Mouse (Mus musculus): ENCODE data around the gene Ets2. TPM values are rescaled to one million over a fixed set of nuclear protein-coding genes. Genes with fewer than 3 reads are reported as not detected.
"Not testable (repeated sequence)": the region's sequence is repeated elsewhere in the genome, so short reads cannot be mapped to it uniquely, and the experiment has no call there.

The Ets2 gene
- polyA plus RNA-seq, 1 experiment from 2014 or later, result 98.2 TPM

DNA sequence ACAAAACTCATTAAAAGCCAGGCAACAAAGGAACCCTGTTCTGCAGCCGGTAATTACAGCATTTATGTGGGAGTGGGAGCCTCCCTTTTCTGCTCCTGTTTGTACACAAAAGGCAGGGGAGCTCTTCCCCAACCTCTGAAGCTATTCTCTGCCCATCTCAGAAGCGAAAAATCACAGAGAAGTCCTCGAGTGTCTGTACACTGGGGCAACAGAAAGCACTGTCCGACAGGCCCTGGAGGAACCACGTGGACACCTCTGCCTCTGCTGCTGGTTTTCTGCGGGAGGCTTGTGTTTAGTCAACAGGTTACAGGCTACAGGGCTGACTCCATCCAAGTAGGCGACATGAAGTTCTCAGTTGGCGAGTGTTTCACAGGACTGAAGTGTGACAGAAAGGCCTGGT lies 2.1 kb downstream of the Ets2 start:
- H3K4me2 ChIP-seq (ENCODE audit: low read depth, severe bottlenecking), result peak overlapping the region; percentile 74
- DNase-seq (ENCODE audit: low spot score), result peak; percentile 64
- 16% methylated on average over 8 of the region's 8 CpGs for WGBS
- H3K9ac ChIP-seq (ENCODE audit: low read length), result peak overlapping the region; percentile 70
- no peaks in the 10 kb centered on the region for H3K9me3 ChIP-seq (ENCODE audit: control insufficient read depth, low read length)
- peaks cover 33% of the 10 kb centered on the region for H3K4me1 ChIP-seq (ENCODE audit: control insufficient read depth, insufficient read depth, low read length)
- no peaks in the 10 kb centered on the region for H3K27me3 ChIP-seq (ENCODE audit: control insufficient read depth, insufficient read depth, low read length)
- peak overlapping the region; percentile 84 for H3K4me3 ChIP-seq (ENCODE audit: low read depth, low read length)
- peak overlapping the region; percentile 72 for H3K27ac ChIP-seq (replicated peaks; ENCODE audit: low read depth, low read length)
- peaks cover 16% of the 10 kb centered on the region for H3K36me3 ChIP-seq (ENCODE audit: control insufficient read depth, insufficient read depth, low read length)
- no peak for ATAC-seq (ENCODE audit: insufficient number of reproducible peaks, low FRiP score, low TSS enrichment, low read depth)

DNA sequence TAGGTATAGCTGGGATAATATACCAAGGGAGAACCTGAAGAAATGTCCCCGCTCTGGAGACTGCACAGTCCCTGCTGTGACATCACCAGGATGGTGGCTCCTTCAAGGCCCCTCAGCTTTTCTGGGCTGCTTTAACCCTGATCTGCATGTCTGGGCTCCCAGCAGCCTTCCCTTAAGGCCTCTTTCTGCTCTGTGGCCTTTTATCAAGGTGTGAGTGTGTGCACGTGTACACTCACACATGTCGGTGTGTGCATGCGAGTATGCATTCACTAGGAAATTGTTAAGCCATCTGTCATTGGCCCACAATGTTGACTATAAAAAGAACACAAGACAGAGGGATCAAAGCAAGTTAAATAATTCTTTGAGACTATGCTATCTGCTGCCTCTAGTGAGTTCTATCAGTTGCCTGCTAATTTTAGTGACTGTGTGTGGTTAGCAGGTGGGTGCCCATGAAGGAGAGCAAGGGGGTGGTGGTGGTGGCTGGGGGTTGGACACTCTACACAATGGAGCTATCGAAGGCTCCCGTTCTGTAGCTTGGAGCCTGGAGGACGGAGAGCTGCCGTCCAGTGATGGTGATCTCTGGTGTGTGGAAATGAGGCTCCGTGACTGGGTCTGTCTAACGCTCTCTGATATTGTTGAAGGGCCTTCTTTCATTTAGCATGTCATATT lies 2.9 kb downstream of the Ets2 start:
- H3K27ac ChIP-seq (replicated peaks; ENCODE audit: low read depth, low read length), result peak overlapping the region; percentile 72
- ATAC-seq (ENCODE audit: insufficient number of reproducible peaks, low FRiP score, low TSS enrichment, low read depth) (no peak), DNase-seq (ENCODE audit: low spot score) (no peak)
- no peaks in the 10 kb centered on the region for H3K27me3 ChIP-seq (ENCODE audit: control insufficient read depth, insufficient read depth, low read length)
- H3K9ac ChIP-seq (ENCODE audit: low read length), result peak overlapping the region; percentile 70
- no peaks in the 10 kb centered on the region for H3K9me3 ChIP-seq (ENCODE audit: control insufficient read depth, low read length)
- H3K4me3 ChIP-seq (ENCODE audit: low read depth, low read length), result peak overlapping the region; percentile 84
- WGBS, result 80% methylated on average over 10 of the region's 10 CpGs
- H3K4me2 ChIP-seq (ENCODE audit: low read depth, severe bottlenecking), result peak overlapping the region; percentile 74
- H3K4me1 ChIP-seq (ENCODE audit: control insufficient read depth, insufficient read depth, low read length), result peaks cover 29% of the 10 kb centered on the region
- peaks cover 19% of the 10 kb centered on the region for H3K36me3 ChIP-seq (ENCODE audit: control insufficient read depth, insufficient read depth, low read length)

DNA sequence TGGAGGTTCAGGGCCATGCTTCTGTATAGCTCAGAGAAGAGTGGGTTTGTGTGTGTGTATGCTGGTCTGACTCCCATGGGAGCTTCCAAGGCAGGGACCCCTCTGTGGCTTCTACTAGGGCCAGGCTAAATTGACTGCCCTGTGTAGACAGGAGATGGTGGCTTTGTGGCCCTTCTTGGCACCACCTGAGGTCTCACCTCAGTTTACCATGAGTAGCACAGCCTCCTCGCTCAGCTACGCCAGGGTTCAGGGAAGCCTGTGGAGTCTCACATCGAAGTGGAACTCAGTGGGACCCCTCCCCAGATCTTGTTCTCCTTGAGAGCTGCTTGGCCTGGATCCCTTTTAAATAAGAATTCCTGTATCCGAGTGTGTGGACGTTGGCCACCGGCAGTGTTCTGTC lies 3.9 kb downstream of the Ets2 start:
- peak overlapping the region; percentile 22; the same call in 1 of the 2 replicates for H3K4me2 ChIP-seq (ENCODE audit: low read depth, severe bottlenecking)
- 93% methylated on average over 6 of the region's 6 CpGs for WGBS
- no peaks in the 10 kb centered on the region for H3K9me3 ChIP-seq (ENCODE audit: control insufficient read depth, low read length)
- ATAC-seq (ENCODE audit: insufficient number of reproducible peaks, low FRiP score, low TSS enrichment, low read depth) (no peak), DNase-seq (ENCODE audit: low spot score) (no peak)
- H3K9ac ChIP-seq (ENCODE audit: low read length), result no peak overlapping the region
- peaks cover 27% of the 10 kb centered on the region for H3K36me3 ChIP-seq (ENCODE audit: control insufficient read depth, insufficient read depth, low read length)
- H3K4me1 ChIP-seq (ENCODE audit: control insufficient read depth, insufficient read depth, low read length), result peaks cover 28% of the 10 kb centered on the region
- H3K27me3 ChIP-seq (ENCODE audit: control insufficient read depth, insufficient read depth, low read length), result no peaks in the 10 kb centered on the region
- 0 out of 2 replicates have a peak overlapping the region, but pooled peaks have one; percentile 6 for H3K4me3 ChIP-seq (ENCODE audit: low read depth, low read length)
- no peak overlapping the region for H3K27ac ChIP-seq (replicated peaks; ENCODE audit: low read depth, low read length)

DNA sequence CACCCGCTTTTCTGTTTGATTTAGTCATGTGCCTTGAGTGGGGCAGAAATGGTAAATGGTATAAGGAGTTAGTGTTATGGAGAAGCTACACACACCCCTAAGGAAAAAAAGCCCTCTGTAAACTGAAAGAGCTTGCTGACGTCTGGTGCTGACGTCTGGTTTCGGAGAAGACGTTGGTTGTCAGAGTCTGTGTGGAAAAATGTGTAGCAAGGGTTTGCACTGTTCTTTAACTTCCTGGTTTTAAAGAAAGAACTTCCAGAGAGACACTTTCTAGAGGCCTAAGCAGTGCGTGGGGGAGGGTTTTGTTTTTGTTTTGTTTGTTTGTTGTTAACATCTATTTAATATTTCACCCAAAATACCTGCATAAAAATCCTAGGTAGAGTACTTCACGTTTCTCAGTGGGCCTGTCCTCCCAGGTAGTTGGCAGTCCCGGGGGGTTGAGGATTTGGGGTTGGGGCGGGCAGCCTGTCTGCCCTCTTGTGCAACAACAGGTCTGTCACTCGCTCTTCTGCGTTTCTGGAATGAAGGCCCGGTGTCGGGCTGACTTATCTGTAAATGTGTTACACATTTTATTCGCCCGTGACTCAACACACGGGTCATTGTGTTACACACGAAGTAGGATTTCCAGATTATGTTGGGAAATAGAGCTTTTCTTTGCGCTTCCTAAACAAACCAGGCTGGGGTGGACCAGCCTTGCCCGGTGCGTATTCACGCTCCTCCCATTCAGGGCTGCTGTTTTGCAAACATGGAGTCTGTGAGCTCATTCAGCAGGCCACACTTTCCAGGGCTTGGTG lies 6.5 kb downstream of the Ets2 start:
- H3K4me2 ChIP-seq (ENCODE audit: low read depth, severe bottlenecking), result no peak overlapping the region
- ATAC-seq (ENCODE audit: insufficient number of reproducible peaks, low FRiP score, low TSS enrichment, low read depth), result no peak
- no peaks in the 10 kb centered on the region for H3K27me3 ChIP-seq (ENCODE audit: control insufficient read depth, insufficient read depth, low read length)
- no peak overlapping the region for H3K4me3 ChIP-seq (ENCODE audit: low read depth, low read length)
- H3K4me1 ChIP-seq (ENCODE audit: control insufficient read depth, insufficient read depth, low read length), result peaks cover 20% of the 10 kb centered on the region
- 81% methylated on average over 21 of the region's 21 CpGs for WGBS
- no peaks in the 10 kb centered on the region for H3K9me3 ChIP-seq (ENCODE audit: control insufficient read depth, low read length)
- no peak overlapping the region for H3K27ac ChIP-seq (replicated peaks; ENCODE audit: low read depth, low read length)
- H3K9ac ChIP-seq (ENCODE audit: low read length), result no peak overlapping the region
- no peak for DNase-seq (ENCODE audit: low spot score)
- H3K36me3 ChIP-seq (ENCODE audit: control insufficient read depth, insufficient read depth, low read length), result peaks cover 39% of the 10 kb centered on the region

DNA sequence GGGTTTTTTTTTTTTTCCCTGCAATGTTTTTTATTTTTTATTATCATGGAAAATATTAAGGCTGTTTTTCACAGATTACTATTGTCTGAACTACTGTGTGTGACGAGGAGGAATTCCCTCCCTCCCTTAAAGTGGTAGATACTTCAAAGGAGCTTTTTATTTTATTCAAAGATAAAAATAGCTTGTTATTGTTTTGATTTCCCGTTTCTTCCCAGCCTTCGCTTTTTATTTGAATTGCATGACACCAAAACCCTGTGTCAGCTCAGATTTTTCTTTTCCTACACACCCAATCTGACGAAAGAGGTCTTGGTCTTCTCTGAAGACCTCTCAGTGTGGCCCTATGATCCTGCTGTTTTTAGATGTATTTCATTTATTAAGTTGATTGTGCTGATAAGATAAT lies 7.3 kb downstream of the Ets2 start:
- DNase-seq (ENCODE audit: low spot score) (no peak), ATAC-seq (ENCODE audit: insufficient number of reproducible peaks, low FRiP score, low TSS enrichment, low read depth) (no peak)
- Histone ChIP-seq H3K27ac (replicated peaks; ENCODE audit: low read depth, low read length) (no peak overlapping the region), H3K9ac (ENCODE audit: low read length) (no peak overlapping the region), H3K36me3 (ENCODE audit: control insufficient read depth, insufficient read depth, low read length) (peaks cover 44% of the 10 kb centered on the region), H3K4me1 (ENCODE audit: control insufficient read depth, insufficient read depth, low read length) (peaks cover 19% of the 10 kb centered on the region), H3K4me3 (ENCODE audit: low read depth, low read length) (no peak overlapping the region), H3K4me2 (ENCODE audit: low read depth, severe bottlenecking) (no peak overlapping the region), H3K9me3 (ENCODE audit: control insufficient read depth, low read length) (no peaks in the 10 kb centered on the region), H3K27me3 (ENCODE audit: control insufficient read depth, insufficient read depth, low read length) (no peaks in the 10 kb centered on the region)
- WGBS, result 89% methylated on average over 4 of the region's 4 CpGs

- ATAC-seq (ENCODE audit: insufficient number of reproducible peaks, low FRiP score, low TSS enrichment, low read depth), result no peak
- no peak for DNase-seq (ENCODE audit: low spot score)
- peaks cover 10% of the 10 kb centered on the region; the same call in 1 of the 2 replicates for H3K4me1 ChIP-seq (ENCODE audit: control insufficient read depth, insufficient read depth, low read length)
- no peak overlapping the region for H3K4me2 ChIP-seq (ENCODE audit: low read depth, severe bottlenecking)
- no peaks in the 10 kb centered on the region for H3K9me3 ChIP-seq (ENCODE audit: control insufficient read depth, low read length)
- no peak overlapping the region for H3K27ac ChIP-seq (replicated peaks; ENCODE audit: low read depth, low read length)
- H3K36me3 ChIP-seq (ENCODE audit: control insufficient read depth, insufficient read depth, low read length), result peaks cover 53% of the 10 kb centered on the region
- no peak overlapping the region for H3K9ac ChIP-seq (ENCODE audit: low read length)
- WGBS, result 97% methylated on average over 6 of the region's 6 CpGs
- no peak overlapping the region for H3K4me3 ChIP-seq (ENCODE audit: low read depth, low read length)
- H3K27me3 ChIP-seq (ENCODE audit: control insufficient read depth, insufficient read depth, low read length), result no peaks in the 10 kb centered on the region
Observed at GRCm38 (mm10) chr16:95710129-95710528, 8.3 kb downstream of the Ets2 start.

DNA sequence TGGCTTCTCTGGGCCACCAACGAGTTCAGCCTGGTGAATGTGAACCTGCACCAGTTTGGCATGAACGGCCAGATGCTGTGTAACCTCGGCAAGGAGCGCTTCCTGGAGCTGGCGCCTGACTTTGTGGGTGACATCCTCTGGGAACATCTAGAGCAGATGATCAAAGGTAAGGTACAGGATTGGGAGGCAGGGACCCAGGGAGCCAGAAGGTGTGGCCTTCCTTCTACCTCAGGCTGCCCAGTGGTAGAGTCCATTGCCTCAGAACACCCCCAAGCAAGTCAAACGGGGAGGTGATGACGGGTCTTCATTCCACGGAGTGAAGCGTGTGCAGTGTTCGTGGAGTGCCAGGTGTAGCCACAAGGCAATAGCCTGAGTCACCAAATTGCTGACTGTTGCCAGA lies 10.2 kb downstream of the Ets2 start:
- peaks cover 58% of the 10 kb centered on the region for H3K36me3 ChIP-seq (ENCODE audit: control insufficient read depth, insufficient read depth, low read length)
- no peak for DNase-seq (ENCODE audit: low spot score)

DNA sequence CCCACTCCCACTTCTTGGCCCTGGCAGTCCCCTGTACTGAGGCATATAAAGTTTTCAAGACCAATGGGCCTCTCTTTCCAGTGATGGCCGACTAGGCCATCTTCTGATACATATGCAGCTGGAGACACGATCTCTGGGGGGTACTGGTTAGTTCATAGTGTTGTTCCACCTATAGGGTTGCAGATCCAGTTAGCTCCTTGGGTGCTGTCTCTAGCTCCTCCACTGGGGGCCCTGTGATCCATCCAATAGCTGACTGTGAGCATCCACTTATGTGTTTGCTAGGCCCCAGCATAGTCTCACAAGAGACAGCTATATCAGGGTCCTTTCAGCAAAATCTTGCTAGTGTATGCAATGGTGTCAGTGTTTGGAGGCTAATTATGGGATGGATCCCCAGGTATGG lies 11.2 kb downstream of the Ets2 start:
- not testable (repeated sequence) for DNase-seq (ENCODE audit: low spot score); H3K9ac ChIP-seq (ENCODE audit: low read length); H3K4me2 ChIP-seq (ENCODE audit: low read depth, severe bottlenecking); H3K27me3 ChIP-seq (ENCODE audit: control insufficient read depth, insufficient read depth, low read length); H3K4me1 ChIP-seq (ENCODE audit: control insufficient read depth, insufficient read depth, low read length); ATAC-seq (ENCODE audit: insufficient number of reproducible peaks, low FRiP score, low TSS enrichment, low read depth); H3K9me3 ChIP-seq (ENCODE audit: control insufficient read depth, low read length); H3K27ac ChIP-seq (replicated peaks; ENCODE audit: low read depth, low read length); H3K4me3 ChIP-seq (ENCODE audit: low read depth, low read length)
- WGBS, result 89% methylated on average over 2 of the region's 2 CpGs
- peaks cover 64% of the 10 kb centered on the region for H3K36me3 ChIP-seq (ENCODE audit: control insufficient read depth, insufficient read depth, low read length)

More for the DNA sequence above, 10.2 kb downstream of the Ets2 start:
- H3K27ac ChIP-seq (replicated peaks; ENCODE audit: low read depth, low read length), result no peak overlapping the region
- 90% methylated on average over 10 of the region's 10 CpGs for WGBS
- no peak overlapping the region for H3K4me2 ChIP-seq (ENCODE audit: low read depth, severe bottlenecking)
- H3K9me3 ChIP-seq (ENCODE audit: control insufficient read depth, low read length), result no peaks in the 10 kb centered on the region
- no peak overlapping the region for H3K4me3 ChIP-seq (ENCODE audit: low read depth, low read length)
- H3K27me3 ChIP-seq (ENCODE audit: control insufficient read depth, insufficient read depth, low read length), result no peaks in the 10 kb centered on the region
- H3K4me1 ChIP-seq (ENCODE audit: control insufficient read depth, insufficient read depth, low read length), result peaks cover 2% of the 10 kb centered on the region; the same call in 1 of the 2 replicates
- ATAC-seq (ENCODE audit: insufficient number of reproducible peaks, low FRiP score, low TSS enrichment, low read depth), result no peak
- no peak overlapping the region for H3K9ac ChIP-seq (ENCODE audit: low read length)
